Mouse (Mus musculus) small intestine, adult 2 months (tissue): ENCODE results near the gene Cfap43.

Experiments used
- CTCF ChIP-seq: fragments of 200-500 bp; IDR thresholded peaks from 2 replicates; pipeline ENCODE4 v1.5.1; 2012; ENCODE audit warnings: low read depth, mild to moderate bottlenecking, control low read depth, inconsistent platforms, low read length, moderate library complexity, mixed read lengths; ENCODE audit not compliant: insufficient replicate concordance, insufficient read length; ENCODE audit errors: extremely low read depth
- POLR2A ChIP-seq: fragments of 200-500 bp; IDR thresholded peaks from 2 replicates; pipeline ENCODE4 v1.6.1; 2012; ENCODE audit warnings: low read depth, mild to moderate bottlenecking, control low read depth, inconsistent platforms, low read length, moderate library complexity

- no peak for TF ChIP-seq CTCF
- no peak for TF ChIP-seq POLR2A
These were observed 15.4 kb downstream of the Cfap43 start for GRCm38 (mm10) chr19:47903679-47904078.
